Mouse (Mus musculus) heart, postnatal 14 days (tissue): ENCODE measurements around the gene Tuba3a. TPM values are rescaled to one million over a fixed set of nuclear protein-coding genes. Genes with fewer than 3 reads are reported as not detected.

ENCODE experiments used
- DNase-seq, 2 experiments: peaks; one replicate each; pipeline ENCODE4 v3.0.0; 2021 to 2022
- intact Hi-C: fragments of 180-260 bp; cut with DNase I; formaldehyde crosslinking; loops from one replicate; pipeline ENCODE4 v1.15.1; 2025
- microRNA-seq, 2 experiments: library from miRNA; unstranded; fragments of <30 nt; microRNA quantifications; one replicate each; pipeline ENCODE4 v1.2.0; 2021 to 2022
- total RNA-seq, 2 experiments: library from RNA; stranded (reverse); gene quantifications; 2 replicates each; pipeline ENCODE4 v1.2.3; 2021

Gene Tuba3a
- total RNA-seq, 2 experiments from 2014 or later = not detected

DNA sequence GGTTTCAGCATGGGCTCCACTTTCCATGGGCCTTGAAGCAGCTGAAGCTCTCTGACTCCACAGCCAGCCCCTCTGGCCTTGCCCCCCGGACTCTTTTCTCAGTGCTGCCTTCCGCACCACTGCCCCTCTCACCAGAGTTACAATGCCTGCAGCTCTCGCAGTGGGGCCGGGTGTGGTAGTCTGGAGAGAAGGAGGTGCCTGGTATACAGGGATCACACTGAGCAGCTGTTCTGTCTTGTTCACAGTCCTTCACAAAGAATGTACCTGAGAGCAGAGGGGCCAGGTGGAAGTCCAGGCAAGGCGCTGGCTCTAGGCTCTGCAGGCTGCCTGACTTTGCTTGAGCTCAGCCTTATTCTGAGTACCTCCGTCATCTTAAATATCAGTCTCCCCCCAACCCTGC, 49.5 kb downstream of the Tuba3a start:
- intact Hi-C loops = no loop called here
- DNase-seq = no peak

DNA sequence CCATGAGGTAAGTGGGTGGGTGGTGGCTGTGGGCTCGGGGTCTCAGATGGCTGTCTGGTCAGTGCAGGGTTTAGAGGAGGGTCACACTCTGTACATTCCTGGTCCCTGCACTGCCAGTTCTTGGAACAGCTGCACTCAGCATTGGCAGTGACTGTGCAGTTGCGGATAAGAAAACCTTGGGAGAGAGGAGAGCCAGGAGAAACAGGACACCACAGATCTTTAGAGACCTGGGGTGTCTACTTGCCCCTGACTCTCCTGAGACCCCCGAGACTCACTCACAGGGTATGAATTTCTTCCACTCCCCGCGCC, 51.4 kb downstream of the Tuba3a start:
- DNase-seq = no peak
- intact Hi-C loops = no loop called here

DNA sequence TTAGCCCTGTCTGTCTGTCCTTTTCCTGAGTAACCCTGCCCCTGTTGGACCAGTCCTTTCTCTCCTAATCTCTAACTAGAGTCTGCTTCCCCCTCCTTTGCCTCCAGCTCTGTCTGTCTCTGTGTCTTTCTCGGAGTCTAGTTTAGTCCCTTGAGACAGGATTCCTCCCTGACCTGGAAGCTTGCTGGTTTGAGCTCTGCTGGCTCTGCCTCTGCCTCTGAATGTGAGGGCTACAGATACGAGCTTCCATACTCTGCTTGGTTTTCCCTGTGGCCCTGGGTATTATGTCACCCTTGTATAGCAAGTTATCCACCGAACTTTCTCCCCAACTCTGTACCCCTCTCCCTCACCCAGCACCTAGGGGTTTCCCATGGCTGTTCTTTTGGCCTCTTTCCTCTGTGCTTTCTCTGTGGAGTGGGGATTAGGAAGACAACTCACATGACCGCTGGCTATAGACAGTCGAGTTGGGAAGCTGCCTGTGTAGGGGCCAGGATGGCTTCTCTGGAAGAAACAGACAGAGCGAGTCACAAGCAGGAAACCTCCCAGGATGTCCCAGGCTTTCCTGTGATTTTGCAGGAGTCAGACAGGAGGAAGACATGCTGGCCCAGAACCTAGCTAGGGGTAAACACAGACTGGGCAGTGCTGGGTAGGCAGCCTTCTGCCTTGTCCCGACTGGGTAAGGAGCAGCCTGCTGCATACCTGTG, 51.9 kb downstream of the Tuba3a start:
- intact Hi-C loops = no loop called here
- DNase-seq = no peak

DNA sequence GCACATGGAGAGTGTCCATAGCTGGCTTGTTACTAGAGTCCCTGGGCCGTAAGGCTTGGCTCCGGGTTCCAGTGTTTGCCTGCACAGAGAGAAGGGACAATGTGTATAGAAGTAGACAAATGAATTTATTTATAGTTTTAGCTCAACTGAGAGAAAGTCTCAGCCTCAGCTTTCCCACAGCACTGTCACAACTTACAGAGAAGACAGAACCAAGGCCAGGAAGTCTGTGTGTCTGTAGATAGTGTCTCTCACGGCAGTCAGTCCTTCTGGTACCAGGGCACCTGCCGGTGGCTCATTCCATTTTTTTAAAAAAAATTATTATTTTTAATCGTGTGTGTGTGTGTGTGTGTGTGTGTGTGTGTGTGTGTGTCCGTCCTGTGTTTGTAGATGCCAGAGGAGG, 53.3 kb downstream of the Tuba3a start:
- no peak for DNase-seq
- intact Hi-C loops = no loop called here

DNA sequence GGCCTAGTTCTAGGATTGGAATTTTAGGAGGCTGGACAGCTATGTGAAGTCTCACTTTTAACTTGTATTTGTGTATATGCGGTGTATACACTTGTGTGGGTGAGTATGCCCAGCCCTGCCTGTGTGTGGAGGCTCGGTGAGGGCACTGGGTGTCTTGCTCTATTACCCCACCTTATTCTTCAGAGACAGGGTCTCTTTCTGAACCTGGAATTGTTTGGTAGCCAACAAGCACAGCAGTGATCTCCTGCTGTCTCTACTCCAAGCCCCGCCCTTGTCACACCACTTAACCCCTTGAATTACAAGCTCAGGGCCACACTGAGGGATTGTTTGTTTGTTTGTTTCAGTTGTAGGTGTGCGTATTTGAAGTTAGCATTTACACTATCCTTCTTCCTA, 53.8 kb downstream of the Tuba3a start:
- peak in 1 of 2 experiments; percentile 11 for DNase-seq

DNA sequence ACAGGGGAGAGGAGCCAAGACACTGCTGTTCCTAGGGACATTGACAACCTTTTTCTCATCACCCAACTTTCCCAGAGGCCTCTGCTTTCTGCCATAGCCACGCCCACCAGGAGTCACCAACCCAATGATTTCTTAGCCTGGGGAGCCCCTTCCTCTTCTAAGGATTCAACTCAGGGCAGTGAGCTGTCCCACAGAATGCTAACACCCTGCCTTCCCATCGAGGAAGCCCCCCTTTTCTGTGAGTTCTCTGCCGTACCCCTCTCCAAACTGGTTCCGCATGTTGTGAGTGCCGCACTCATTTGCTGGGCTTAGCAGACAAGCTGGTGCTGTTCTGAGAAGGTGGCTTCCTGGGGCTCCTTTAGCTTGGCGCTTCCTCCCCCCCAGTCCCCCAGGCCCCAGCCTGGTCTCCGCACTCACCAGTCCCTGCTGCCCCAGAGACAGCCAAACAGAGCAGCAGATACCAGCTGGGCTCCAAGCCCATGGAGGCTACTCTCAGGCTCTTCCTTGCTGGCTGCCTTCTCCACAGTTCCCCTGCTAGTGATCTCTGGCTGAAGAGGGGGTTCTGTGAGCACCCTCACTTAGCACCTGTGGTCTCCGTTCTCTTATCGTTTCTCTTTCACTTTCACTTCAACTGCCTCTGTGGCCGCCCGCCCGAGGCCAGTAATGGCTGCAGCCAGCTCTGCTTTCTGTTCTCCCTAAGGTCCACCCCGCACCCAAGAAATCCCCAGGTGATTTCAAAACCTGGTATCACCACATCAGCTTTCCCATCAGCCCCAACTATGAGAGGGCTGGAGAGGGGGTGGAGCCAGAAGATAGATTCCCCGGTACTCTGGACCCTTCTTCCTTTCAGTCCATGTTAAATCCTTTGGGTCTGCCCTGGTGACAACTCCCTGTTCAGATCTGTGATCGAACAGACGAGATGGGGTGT, 54.5 kb downstream of the Tuba3a start, which contains the start of gene Tapbpl:
Gene Tapbpl, minus strand, starts transcription at position 744 of the 928 bp plus-strand sequence.
- DNase-seq = peak; percentile 55 to 71
- intact Hi-C loops = no loop called here

More for the DNA sequence above, 53.8 kb downstream of the Tuba3a start:
- intact Hi-C loops = no loop called here

DNA sequence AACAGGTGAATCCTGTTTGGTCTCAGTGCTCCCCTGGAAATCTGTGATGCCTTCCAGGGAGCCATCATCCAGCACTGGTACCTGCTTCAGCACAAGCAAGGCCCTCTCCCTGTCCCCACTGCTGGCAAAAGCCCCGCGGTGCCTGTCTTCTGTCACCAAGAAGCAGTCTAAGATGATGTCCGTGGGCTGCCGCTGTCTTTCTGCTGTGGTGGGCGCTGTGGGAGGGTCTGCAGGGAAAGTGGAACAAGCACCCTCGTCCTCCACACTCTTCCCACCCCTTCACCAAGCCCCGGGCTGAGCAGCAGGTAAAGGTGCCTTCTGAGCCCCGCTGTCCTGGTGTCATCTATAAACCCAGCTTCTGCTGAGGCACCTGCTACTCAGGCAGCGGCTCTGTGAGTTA, 55.3 kb downstream of the Tuba3a start:
- intact Hi-C loops = no loop called here
- no peak for DNase-seq

Small RNAs within 50 kb of the gene (microRNA-seq; reads per million reads assigned to microRNA genes)
- 0 reads per million in 2 experiments for gene Mir8113

Other genes with a start within 250 kb of the Tuba3a start
- gene Ing4, start 246.3 kb downstream of the Tuba3a start, total RNA-seq = 10 to 100 TPM; 40.6 to 41.9 TPM
- gene Acrbp, start 236.4 kb downstream of the Tuba3a start, total RNA-seq = 1 to 10 TPM; 3.8 to 4.5 TPM
- gene Lpar5, start 218.1 kb downstream of the Tuba3a start, total RNA-seq = under 1 TPM; 0.41 to 0.83 TPM
- 100 to 1,000 TPM; 141 to 145 TPM for gene Chd4, start 190.1 kb downstream of the Tuba3a start, total RNA-seq
- gene Nop2, start 154.1 kb downstream of the Tuba3a start, total RNA-seq = 10 to 100 TPM; 16.2 to 19.9 TPM
- gene Iffo1, start 140.8 kb downstream of the Tuba3a start, total RNA-seq = 10 to 100 TPM in 1 of 2 experiments, 1 to 10 TPM in 1; 10.0 to 16.1 TPM
- gene Gapdh, start 119.6 kb downstream of the Tuba3a start, total RNA-seq = 1,000 to 10,000 TPM; 3,924 to 4,148 TPM
- 10 to 100 TPM; 28.1 to 33.4 TPM for gene Ncapd2, start 94.3 kb downstream of the Tuba3a start, total RNA-seq
- gene Mrpl51, start 94.2 kb downstream of the Tuba3a start, total RNA-seq = 100 to 1,000 TPM; 279 to 289 TPM
- gene Vamp1, start 70.5 kb downstream of the Tuba3a start, total RNA-seq = 1 to 10 TPM; 9.3 to 9.8 TPM
- 1 to 10 TPM; 4.0 to 4.3 TPM for gene Tapbpl, start 54.2 kb downstream of the Tuba3a start, total RNA-seq
- gene Cd27, start 49.0 kb downstream of the Tuba3a start, total RNA-seq = 1 to 10 TPM in 1 of 2 experiments, under 1 TPM in 1; 0.91 to 7.5 TPM
- 10 to 100 TPM; 34.6 to 36.0 TPM for gene Ltbr, start 27.8 kb upstream of the Tuba3a start, total RNA-seq
- gene Scnn1a, start 34.6 kb upstream of the Tuba3a start, total RNA-seq = 1 to 10 TPM in 1 of 2 experiments, under 1 TPM in 1; 1.00 to 1.1 TPM
- gene Tnfrsf1a, start 63.3 kb upstream of the Tuba3a start, total RNA-seq = 10 to 100 TPM; 63.4 to 70.7 TPM
- gene Plekhg6, start 94.8 kb upstream of the Tuba3a start, total RNA-seq = not detected
- 10 to 100 TPM; 63.4 to 69.8 TPM for gene Cd9, start 208.7 kb upstream of the Tuba3a start, total RNA-seq